Mouse (Mus musculus) stomach, postnatal 0 days (tissue): ENCODE measurements around the gene Nrp2.

ENCODE experiments used
- CTCF ChIP-seq: IDR thresholded peaks from 2 replicates; pipeline ENCODE4 v1.5.1; 2016; ENCODE audit warnings: antibody characterized with exemption, low read depth, mild to moderate bottlenecking, moderate library complexity
- EP300 ChIP-seq: optimal IDR thresholded peaks from 2 replicates; pipeline ENCODE3; 2016; ENCODE audit warnings: antibody characterized with exemption

DNA sequence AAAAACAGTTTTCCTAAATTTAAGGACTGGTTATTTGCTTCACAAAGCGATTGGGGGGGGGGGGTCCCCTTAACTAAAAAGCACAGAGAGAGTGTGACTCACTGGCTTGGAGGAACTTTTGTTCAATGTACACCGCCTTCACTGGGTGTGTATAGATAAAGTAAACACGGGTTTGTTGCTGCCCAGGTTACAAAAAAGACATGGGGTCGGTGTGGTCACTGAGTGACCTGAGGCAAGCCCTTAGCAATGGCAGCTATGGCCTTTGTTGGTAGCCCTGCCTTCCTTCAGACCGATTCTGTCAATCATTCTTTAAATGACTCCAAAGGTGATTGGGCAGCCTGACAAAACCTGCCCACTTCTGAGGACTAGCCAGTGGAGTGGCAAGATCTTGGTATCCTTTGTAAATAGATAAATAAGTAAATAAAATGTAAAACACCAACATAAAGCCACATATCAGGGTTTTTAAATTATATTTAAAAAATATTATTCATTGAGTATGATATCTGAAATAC, 31.4 kb downstream of the Nrp2 start:
- TF ChIP-seq EP300 (no peak), CTCF (no peak)
